Mouse (Mus musculus): ENCODE measurements around the gene Ms4a18.

GRCm38 (mm10) chr19:10947219-10947618 is 70.6 kb downstream of the Ms4a18 start:
- TF ChIP-seq CTCF (IDR thresholded peaks at IDR 0.05; ENCODE audit: extremely low read depth, insufficient read length, insufficient replicate concordance, low read depth, low read length): no peak
- TF ChIP-seq POLR2A (IDR thresholded peaks at IDR 0.05; ENCODE audit: low read depth, low read length): no peak

Measured in small intestine, adult 2 months (tissue).